In genomic region chr16:18383756-18384155, GRCm38 (mm10) we compare ENCODE assay signal across 8 mouse cellular contexts. TPM values are rescaled to one million over a fixed set of nuclear protein-coding genes. Genes with fewer than 3 reads are reported as not detected.
DNase-seq lines count a peak whose midpoint lies in the region; ATAC-seq lines count a peak whose summit lies in the region.
"Had no signal": no experiment of that assay in that cellular context is flagged by ENCODE, and none has a peak within 500 bp of the region (broad histone marks: within the 10 kb centered on the region; RNA-seq: fewer than 3 reads in every experiment).

No protein-coding gene starts in this region.

- no peaks in the 10 kb centered on the region for H3K27me3 ChIP-seq in intestine, embryonic 16.5 days (replicated peaks; ENCODE audit: control insufficient read depth, insufficient read depth, low read length)
- H3K27me3 ChIP-seq in intestine, embryonic 15.5 days (replicated peaks): no peaks in the 10 kb centered on the region
- no peaks in the 10 kb centered on the region for H3K27me3 ChIP-seq in hindbrain, embryonic 15.5 days

- H3K9me3 ChIP-seq in intestine, embryonic 16.5 days (ENCODE audit: control insufficient read depth, low read length): no peaks in the 10 kb centered on the region
- no peaks in the 10 kb centered on the region for H3K9me3 ChIP-seq in intestine, embryonic 15.5 days
- H3K9me3 ChIP-seq in hindbrain, embryonic 15.5 days: no peaks in the 10 kb centered on the region

- peaks cover 36% of the 10 kb centered on the region for H3K4me1 ChIP-seq in intestine, embryonic 16.5 days (ENCODE audit: control insufficient read depth, insufficient read depth, low read length)
- peaks cover 26% of the 10 kb centered on the region; the same call in 1 of the 2 replicates for H3K4me1 ChIP-seq in intestine, embryonic 15.5 days (replicated peaks)
- peaks cover 74% of the 10 kb centered on the region for H3K4me1 ChIP-seq in hindbrain, embryonic 15.5 days (replicated peaks)

- no peaks in the 10 kb centered on the region for H3K36me3 ChIP-seq in intestine, embryonic 16.5 days (ENCODE audit: control insufficient read depth, insufficient read depth, low read length)
- no peaks in the 10 kb centered on the region for H3K36me3 ChIP-seq in intestine, embryonic 15.5 days
- no peaks in the 10 kb centered on the region for H3K36me3 ChIP-seq in hindbrain, embryonic 15.5 days

- 39% methylated on average over 3 of the region's 3 CpGs for WGBS in intestine, embryonic 16.5 days
- WGBS in intestine, embryonic 15.5 days: 36% methylated on average over 3 of the region's 3 CpGs
- 16% methylated on average over 3 of the region's 3 CpGs for whole genome bisulfite sequencing in hindbrain, embryonic 15.5 days

- no peak overlapping the region for H3K9ac ChIP-seq in intestine, embryonic 16.5 days (ENCODE audit: low read depth, low read length)
- no peak overlapping the region for H3K9ac ChIP-seq in intestine, embryonic 15.5 days
- no peak overlapping the region for H3K9ac ChIP-seq in hindbrain, embryonic 15.5 days

- H3K4me2 ChIP-seq in intestine, embryonic 16.5 days (ENCODE audit: low read depth, low read length): no peak overlapping the region
- H3K4me2 ChIP-seq in intestine, embryonic 15.5 days (replicated peaks): no peak overlapping the region
- H3K4me2 ChIP-seq in hindbrain, embryonic 15.5 days: no peak overlapping the region

- ATAC-seq in intestine, embryonic 16.5 days: no peak
- no peak for ATAC-seq in intestine, embryonic 15.5 days
- no peak for ATAC-seq in hindbrain, embryonic 15.5 days (ENCODE audit: low FRiP score, low read depth)

- H3K4me3 ChIP-seq in intestine, embryonic 16.5 days (ENCODE audit: low read length): no peak overlapping the region
- H3K4me3 ChIP-seq in intestine, embryonic 15.5 days (replicated peaks): no peak overlapping the region
- H3K4me3 ChIP-seq in hindbrain, embryonic 15.5 days: no peak overlapping the region

- peak overlapping the region; percentile 53; the same call in 1 of the 2 replicates for H3K27ac ChIP-seq in intestine, embryonic 16.5 days (ENCODE audit: low read length)
- no peak overlapping the region for H3K27ac ChIP-seq in intestine, embryonic 15.5 days
- H3K27ac ChIP-seq in hindbrain, embryonic 15.5 days (replicated peaks): 0 out of 2 replicates have a peak overlapping the region, but pooled peaks have one; percentile 5

- DNase-seq in embryo, embryonic 10 days (ENCODE audit: low spot score): peak; percentile 75
- peak; percentile 56 for DNase-seq in lung, postnatal 36 days
- DNase-seq in natural killer cell, adult 2 months (ENCODE audit: low spot score in 2 of 2): no peak
- DNase-seq in layer of hippocampus, postnatal 25 days (ENCODE audit: extremely low spot score in 1 of 2, low spot score in 1 of 2): no peak
- DNase-seq: layer of hippocampus, adult 9-11 months had no signal

RNA-seq across cellular contexts. Expression of gene Arvcf, which starts 35.8 kb away (rescaled TPM):
- polyA plus RNA-seq in intestine, embryonic 16.5 days (2015; fragmentation: Nextera tagmentation; extraction: Ambion mirVana): 18.4 and 21.7 TPM in 2 replicates
- 21.7 and 22.1 TPM in 2 replicates for polyA plus RNA-seq in intestine, embryonic 15.5 days (2015; fragmentation: Nextera tagmentation; extraction: Ambion mirVana)
- 78.7 and 81.3 TPM in 2 replicates for polyA plus RNA-seq in hindbrain, embryonic 15.5 days (2015; fragmentation: Nextera tagmentation; extraction: Ambion mirVana)
- 10 to 100 TPM; 39.5 to 45.7 TPM for total RNA-seq in layer of hippocampus, postnatal 25 days (2021)

RNA-seq across cellular contexts. Expression of gene Tango2, which starts 35.9 kb away (rescaled TPM):
- 62.4 and 69.8 TPM in 2 replicates for polyA plus RNA-seq in intestine, embryonic 16.5 days (2015; fragmentation: Nextera tagmentation; extraction: Ambion mirVana)
- polyA plus RNA-seq in intestine, embryonic 15.5 days (2015; fragmentation: Nextera tagmentation; extraction: Ambion mirVana): 43.0 and 49.4 TPM in 2 replicates
- polyA plus RNA-seq in hindbrain, embryonic 15.5 days (2015; fragmentation: Nextera tagmentation; extraction: Ambion mirVana): 92.5 and 94.0 TPM in 2 replicates
- total RNA-seq in layer of hippocampus, postnatal 25 days (2021): 100 to 1,000 TPM; 115 to 121 TPM

RNA-seq across cellular contexts. Expression of gene Txnrd2, which starts 42.4 kb away (rescaled TPM):
- 28.4 and 29.8 TPM in 2 replicates for polyA plus RNA-seq in intestine, embryonic 16.5 days (2015; fragmentation: Nextera tagmentation; extraction: Ambion mirVana)
- polyA plus RNA-seq in intestine, embryonic 15.5 days (2015; fragmentation: Nextera tagmentation; extraction: Ambion mirVana): 25.4 and 25.8 TPM in 2 replicates
- 31.0 and 31.7 TPM in 2 replicates for polyA plus RNA-seq in hindbrain, embryonic 15.5 days (2015; fragmentation: Nextera tagmentation; extraction: Ambion mirVana)
- total RNA-seq in layer of hippocampus, postnatal 25 days (2021): 10 to 100 TPM; 19.1 to 21.8 TPM

RNA-seq across cellular contexts. Expression of gene Comt, which starts 42.9 kb away (rescaled TPM):
- polyA plus RNA-seq in intestine, embryonic 16.5 days (2015; fragmentation: Nextera tagmentation; extraction: Ambion mirVana): 109 and 110 TPM in 2 replicates
- 89.5 and 97.1 TPM in 2 replicates for polyA plus RNA-seq in intestine, embryonic 15.5 days (2015; fragmentation: Nextera tagmentation; extraction: Ambion mirVana)
- 106 and 113 TPM in 2 replicates for polyA plus RNA-seq in hindbrain, embryonic 15.5 days (2015; fragmentation: Nextera tagmentation; extraction: Ambion mirVana)
- total RNA-seq in layer of hippocampus, postnatal 25 days (2021): 10 to 100 TPM; 71.8 to 81.3 TPM

Comparison
In these comparisons a context has a peak if more than half of its experiments do, and no peak if none do; other contexts are left out.
1. DNase-seq: peak in embryo, embryonic 10 days (single experiment) and lung, postnatal 36 days (single experiment); none in natural killer cell, adult 2 months (0 of 2) and layer of hippocampus, postnatal 25 days (0 of 2).